Mouse (Mus musculus) layer of hippocampus, adult 8-10 months (tissue): ENCODE measurements around the gene Mcrip1. TPM values are rescaled to one million over a fixed set of nuclear protein-coding genes. Genes with fewer than 3 reads are reported as not detected.
"Not testable (repeated sequence)": the region's sequence is repeated elsewhere in the genome, so short reads cannot be mapped to it uniquely, and the experiment has no call there.

Source experiments
- DNase-seq, 2 experiments: peaks; one replicate each; pipeline ENCODE4 v3.0.0; 2022; ENCODE audit warnings: low spot score in 2 of 2
- total RNA-seq, 4 experiments: library from RNA; stranded (reverse); gene quantifications; 2 replicates each; pipeline ENCODE4 v1.2.4; 2022

Gene Mcrip1
- total RNA-seq, 4 experiments from 2014 or later = 61.1 to 68.7 (median 63.3) TPM

DNA sequence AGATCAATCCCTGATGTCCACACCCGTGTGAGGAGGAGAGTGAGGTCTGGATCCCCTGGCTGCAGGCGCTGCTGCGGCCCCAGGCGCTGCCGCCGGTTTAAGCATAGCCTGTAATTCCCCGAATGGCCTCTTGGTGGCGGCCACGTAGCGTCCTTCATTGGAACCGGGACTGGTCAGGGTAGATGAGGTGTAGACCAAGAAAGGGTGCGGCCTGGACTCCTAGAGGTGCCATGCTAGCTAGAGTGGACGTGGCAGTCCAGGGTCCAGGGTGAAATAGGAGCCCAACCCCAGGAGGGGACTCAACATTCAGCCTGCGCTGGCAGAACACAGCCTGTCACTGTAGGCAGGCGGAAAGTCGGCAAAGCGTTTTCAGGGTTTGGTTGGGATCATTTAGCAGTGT is 33.9 kb downstream of the Mcrip1 start:
- peak; percentile 55 to 88 for DNase-seq

DNA sequence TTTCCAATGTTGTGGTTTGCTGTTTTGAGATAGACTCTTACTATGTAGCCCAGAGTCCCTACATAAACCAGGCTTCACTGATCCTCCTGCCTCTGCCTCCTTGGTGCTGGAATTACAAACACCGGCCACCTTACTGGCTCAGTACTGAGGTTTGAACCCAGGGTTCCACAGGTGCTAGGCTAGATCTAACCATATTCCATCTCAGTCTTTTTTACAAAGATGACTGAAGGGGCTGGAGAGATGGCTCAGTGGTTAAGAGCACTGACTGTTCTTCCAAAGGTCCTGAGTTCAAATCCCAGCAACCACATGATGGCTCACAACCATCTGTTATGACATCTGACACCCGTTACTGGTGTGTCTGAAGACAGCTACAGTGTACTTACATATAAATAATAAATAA is 35.3 kb downstream of the Mcrip1 start:
- DNase-seq = not testable (repeated sequence)

DNA sequence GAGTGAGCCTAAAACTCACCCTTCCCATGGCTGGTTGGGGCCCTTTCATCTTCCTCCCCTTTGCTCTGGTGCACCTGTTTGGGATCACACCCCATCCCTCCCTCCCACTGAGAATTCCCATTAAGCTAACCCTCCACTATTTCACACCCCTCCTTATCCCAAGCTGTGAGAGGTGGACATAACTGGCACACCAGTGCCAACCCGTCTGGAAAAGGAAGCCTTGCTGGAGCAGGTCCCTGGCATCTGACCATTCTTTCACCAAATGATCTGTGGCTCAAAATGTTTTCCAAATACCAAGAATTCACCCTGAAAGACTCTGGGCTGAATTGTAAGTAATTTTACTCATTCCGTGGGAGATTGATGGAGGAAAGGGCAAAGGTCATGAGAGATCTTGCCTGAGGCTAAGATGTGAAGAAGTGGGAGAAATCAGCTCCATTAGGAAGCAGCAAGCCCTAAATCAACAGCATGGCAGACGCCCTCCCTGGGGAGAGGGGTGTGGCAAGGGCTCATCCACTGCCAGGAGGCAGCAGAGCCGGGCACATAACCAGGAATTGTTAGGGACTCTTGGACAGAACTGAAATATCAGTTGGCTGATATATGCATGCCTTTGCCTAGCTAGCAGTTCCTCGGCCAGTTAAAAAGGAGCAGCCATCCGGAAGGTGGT is 36.6 kb downstream of the Mcrip1 start:
- DNase-seq = no peak

DNA sequence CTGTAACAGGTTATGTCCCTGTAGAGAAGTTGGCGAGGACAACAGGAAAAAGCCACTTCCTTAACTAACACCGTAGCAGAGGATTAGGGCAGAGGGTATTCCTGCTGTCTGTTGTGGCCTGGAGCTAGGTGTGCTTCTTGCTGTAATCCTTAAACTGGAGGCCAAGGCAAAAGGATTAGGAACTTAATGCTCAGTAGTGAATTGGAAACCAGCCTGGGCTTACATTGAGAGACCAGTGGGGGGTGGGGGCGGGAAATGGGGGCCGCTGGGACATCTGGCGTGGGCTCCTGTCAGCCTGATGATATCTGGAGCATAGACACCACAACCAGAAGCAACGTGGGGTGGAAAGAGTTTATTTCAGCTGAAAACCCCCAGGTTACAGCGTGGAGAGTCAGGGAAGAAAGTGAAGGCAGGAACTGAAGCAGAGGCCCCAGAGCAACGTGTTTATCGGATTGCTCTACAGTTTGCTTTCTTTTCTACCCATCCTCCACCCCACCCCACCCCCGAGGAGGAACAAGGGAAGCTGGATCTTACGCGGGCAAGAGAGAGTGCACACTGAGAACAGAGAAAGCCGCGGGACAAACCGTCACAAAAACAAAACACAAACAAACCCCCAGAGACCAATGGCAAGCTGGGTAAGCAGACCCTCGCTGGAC is 39.0 kb downstream of the Mcrip1 start:
- DNase-seq = no peak

DNA sequence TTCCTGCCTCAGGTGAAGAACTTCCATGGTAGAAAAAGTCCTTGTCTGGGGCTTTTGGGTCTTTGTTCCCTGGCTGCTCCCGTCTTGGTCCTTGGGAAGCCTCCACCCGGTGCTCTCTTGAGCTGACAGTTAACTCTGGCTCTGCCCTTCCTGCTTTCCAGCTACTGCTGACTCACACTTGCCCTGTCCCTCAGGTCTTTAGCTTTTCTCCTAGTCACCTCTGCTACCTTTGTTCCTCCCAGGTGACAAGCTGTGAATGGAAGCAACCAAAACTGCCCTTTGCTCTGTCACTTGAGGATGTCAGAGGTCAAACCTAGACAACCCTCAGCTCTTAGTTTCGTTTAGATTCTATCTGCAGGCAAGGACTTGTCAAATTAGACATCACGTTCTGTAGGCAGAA is 39.6 kb downstream of the Mcrip1 start:
- no peak for DNase-seq

DNA sequence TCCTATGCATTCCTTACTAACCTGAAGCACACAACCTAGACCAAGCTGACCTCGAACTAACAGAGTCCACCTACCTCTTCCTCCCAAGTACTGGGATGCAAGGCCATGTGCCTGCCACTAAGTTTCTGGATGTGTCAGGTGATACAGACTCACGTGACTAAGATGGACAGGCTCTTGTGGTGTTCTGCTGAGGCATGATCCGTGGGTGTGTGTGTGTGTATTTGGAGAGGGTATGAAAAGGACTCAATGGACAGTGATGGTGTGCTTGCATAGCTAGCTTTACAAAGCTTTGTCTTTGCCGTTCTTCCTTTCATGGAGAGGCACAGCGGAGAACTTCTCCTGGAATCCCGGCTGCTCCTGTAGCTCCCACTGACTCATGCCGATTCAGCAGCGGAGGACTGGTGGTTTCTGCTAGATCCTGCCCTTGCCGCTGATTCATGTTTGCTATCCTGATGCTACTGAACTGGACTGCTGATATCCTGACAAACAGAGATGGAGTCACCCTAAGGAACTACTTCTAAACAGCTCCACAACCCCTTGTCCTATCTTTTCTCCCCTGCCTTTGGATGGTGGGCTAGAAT is 41.1 kb downstream of the Mcrip1 start:
- no peak for DNase-seq

DNA sequence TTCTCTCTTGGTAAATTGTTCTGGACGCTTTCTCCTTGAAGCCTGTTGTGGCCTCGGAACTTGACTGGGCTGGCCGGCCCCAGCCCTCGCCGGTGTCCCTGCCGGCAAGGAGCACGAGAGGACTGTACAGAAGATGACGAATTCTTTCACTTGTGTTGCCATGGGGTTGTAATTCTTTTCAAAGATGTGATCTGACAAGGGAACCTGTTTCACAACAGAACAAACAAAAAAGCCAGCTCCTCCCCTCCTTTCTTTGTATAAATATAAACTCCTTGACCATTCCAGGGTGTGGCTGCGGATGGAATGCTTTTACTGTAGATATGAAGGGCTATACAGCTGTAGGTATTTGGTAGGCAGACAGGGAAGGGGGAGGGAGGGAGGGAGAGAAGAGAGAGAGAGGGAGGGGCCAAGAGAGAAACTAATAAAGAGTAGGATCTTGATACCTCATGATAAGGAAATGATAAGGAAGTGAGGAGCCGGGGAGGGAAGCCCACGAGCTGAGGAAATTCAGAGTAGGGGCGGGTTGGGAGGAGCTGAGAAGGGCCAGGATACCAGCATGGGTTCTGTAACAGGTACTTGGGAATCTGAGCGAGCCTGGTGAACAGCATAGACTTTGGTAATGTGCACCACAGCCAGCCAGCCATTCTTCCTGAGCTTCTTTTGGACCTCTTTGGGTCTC is 41.8 kb downstream of the Mcrip1 start:
- no peak for DNase-seq

DNA sequence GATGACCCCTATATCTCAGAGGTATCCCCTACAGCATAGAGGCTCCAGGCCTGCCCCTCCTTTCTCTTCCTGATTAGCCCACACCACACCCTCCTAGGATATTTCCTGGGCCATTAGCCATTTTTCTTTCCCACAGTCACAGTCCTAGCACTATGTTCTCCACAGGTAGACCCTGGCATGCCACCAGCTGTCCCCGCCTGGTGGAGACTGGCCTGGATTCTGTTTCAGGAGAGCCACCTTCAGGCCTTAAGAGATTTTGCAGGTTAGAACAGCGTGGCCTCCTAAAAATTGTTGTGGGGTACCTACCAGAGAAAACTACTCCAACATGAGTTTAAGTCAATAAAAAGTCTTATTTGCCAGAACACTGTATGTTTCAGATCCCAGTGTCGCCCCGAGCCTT is 42.6 kb downstream of the Mcrip1 start:
- DNase-seq = no peak

DNA sequence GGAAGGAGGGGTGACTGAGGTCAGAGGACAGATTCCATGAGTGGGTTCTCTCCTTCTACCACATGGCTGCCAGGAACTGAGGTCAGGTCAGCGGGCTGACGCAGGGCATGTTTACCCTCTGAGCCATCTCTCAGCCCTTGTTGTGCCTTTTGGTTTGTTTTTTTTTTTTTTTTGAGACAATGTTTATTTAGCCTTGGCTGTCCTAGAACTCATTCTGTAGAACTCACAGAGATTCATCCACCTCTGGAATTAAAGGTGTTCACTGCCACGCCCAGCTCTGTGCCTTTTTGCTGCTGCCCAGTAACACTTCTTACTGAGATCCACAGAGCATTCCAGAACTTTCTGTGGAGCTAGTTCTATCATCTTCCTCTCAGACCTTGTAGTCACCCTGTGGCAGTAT is 43.9 kb downstream of the Mcrip1 start:
- no peak for DNase-seq

DNA sequence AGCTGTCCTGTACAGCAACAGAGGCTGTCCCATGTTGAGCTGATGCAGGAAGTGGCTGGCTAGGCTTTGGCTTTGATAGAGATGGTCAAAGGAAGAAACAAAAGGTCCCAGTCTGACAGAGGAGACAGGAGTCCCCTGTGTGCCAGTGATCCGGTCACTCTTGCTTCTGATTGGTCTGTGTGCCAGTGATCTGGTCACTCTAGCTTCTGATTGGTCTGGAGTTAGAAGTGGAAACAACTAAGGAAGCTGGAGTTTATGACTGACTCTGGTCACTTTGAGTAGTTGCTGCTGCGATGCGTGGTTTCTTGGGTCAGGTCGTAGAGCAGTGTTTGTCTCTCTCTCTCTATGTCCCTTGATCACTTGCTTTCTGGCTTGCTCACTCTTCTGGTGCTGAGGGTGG is 47.8 kb downstream of the Mcrip1 start:
- no peak for DNase-seq

DNA sequence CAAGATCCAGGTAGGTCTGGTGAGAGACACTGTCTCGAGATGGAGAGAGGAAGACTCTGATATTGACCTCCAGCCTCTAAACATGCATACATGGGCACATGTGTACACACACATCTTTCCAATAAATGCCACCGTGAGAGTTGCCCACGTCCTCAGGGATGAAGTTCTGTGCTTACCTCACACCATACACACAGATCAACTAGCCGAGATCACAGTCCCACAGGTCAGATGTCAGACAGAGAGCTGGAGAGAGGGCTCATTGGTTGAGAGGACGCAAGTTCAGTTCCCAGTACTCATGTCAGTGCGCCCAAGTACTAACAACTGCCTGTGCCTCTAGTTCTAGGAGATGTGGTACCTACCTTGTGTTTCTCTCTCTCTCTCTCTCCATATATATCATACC is 48.5 kb downstream of the Mcrip1 start:
- no peak for DNase-seq

DNA sequence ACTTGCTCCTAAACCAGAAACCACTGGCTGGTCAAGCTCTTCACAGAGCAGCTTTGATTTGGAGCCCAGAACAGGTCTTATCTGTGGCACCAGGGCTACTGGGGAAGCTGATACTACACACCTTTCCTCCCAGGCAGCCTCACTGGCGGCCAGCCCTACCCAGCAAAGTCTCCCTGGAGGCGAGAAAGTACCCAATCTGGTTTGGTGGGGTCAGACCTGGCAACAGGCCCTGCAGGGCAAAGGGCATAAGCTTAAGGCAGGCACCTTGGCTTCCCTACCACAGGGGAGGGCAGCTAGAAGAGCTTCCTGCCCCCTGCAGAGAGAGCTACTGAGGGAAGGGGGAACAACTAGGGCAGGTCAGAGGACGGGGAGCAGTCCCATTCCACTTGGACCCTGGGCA is 49.2 kb downstream of the Mcrip1 start:
- DNase-seq = no peak

DNA sequence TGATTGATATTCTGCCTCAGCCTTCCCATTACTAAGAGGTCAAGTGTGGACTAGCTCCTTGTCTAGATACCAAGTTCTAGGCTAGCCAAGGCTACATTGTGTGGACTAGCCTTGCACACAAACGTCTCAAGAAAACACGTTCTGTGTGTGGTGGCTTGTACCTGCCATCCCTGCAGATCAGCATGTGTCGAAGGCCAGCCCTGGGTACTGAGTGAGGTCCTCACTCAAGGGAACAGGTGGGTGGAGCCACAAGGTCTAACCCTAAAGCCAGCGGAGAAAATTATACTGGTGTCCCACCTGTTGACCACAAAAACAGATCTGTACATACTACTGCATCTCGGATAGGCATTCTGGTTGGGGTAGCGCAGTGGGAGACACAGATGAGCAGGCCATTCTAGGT is 49.6 kb downstream of the Mcrip1 start:
- DNase-seq = no peak

DNA sequence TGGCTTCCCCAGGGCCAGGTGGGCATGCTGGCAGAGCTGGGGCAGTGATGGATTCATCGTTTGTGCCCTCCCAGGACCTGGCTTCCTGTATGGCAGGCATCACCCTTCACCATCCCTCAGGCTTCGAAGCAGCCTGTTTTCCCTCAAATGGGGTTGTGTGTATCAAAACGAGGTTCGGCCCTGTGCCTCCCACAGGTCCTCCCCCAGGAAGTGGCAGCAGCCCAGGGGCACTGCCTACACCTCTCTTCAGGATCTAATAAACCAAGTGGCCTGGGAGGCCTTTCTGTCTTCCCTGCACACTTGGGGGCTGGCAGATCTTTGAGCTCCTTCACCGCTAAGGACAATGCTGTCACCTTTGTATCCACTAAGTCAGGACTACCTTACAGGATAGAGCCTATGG is 50.6 kb downstream of the Mcrip1 start:
- DNase-seq = no peak

DNA sequence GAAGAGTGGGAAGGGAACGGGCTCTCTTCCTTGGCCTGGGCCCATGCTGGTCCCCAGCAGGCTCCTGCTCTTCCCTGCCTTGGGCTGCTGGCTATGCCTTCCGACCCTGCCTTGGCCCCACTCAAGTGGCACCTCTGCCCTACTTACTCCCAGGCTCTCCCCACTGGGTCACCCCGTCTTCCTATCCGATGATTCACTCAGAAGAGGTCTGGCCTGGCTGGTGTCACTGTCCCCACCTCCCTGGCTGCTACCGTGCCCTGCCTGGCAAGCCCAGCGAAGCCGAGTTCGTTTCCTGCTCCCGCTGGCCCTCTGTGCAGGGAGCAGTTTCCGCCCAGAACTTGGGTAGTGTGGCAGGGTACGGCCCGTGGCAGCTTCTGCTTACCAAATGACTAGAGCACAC is 51.3 kb downstream of the Mcrip1 start:
- DNase-seq = no peak

DNA sequence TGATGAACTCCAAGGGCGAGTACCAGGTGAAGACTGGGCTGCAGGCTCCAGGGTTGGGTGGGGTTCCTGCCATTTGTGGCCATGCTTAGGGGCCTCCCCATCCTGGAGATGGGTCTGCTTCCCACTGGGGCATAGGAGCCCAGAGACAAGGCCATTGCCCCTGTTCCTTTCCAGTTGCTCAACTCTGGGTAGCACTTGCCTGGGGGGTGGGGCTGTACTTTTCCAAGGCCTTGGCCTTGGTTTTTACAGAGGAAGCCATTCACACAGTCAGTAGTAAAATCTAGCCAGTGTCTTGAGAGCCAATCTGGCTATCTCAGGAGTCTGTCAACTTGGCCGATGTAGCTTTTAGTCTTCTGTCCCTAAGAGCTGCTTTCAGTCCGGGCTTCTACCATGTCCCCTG is 52.1 kb downstream of the Mcrip1 start:
- DNase-seq = no peak

DNA sequence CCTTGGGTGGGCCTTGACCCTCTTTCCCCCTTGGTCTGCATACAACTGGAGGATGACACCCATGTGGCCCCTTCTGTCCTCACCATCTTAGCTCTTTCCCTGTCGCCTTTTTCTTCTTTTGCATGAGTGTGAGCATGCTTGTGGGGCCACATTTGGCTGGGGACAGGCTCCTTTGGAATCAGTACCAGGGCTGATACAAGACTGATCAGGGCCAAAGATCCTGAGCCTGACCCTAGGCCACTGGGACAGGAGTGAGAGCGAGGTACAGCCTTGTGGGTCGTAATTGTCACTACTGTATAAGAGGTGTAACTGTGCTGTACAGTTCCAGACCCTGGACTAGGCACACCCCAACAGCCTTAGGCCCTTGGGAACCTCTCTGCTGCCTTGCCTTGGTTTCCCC is 55.6 kb downstream of the Mcrip1 start:
- no peak for DNase-seq

DNA sequence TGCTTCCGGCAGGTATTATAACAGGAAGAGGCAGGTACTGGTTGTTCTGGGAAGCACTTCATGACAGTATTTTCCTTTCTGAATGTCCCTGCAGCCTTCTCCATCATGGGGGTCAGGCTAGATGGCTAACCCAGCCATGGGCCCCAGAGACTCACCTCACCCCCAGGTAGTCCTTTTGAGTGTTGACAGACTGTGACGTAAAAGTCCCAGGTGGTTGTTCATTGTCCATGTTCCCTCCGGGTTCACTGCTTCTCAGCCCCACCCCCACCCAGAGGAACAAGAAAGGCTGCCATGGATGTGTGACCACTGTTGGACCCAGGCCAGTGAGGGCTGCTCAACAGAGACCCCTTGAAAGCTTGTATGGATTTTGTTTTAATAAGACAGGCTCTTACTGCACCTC is 56.2 kb downstream of the Mcrip1 start:
- no peak for DNase-seq
